Mouse (Mus musculus): ENCODE measurements around the gene 1700056E22Rik.

GRCm38 (mm10) chr1:184060381-184060780, 26.3 kb upstream of the 1700056E22Rik start:
- TF ChIP-seq CTCF (IDR thresholded peaks at IDR 0.05; ENCODE audit: borderline replicate concordance, insufficient read depth, low read depth, low read length) (no peak), POLR2A (IDR thresholded peaks at IDR 0.05; ENCODE audit: borderline replicate concordance, insufficient read depth, low read length) (no peak)
